In genomic region chr17:47591073-47591472, GRCm38 (mm10) we compare ENCODE assay signal across 24 mouse cellular contexts.
"Had no signal": no experiment of that assay in that cellular context is flagged by ENCODE, and none has a peak within 500 bp of the region (broad histone marks: within the 10 kb centered on the region; RNA-seq: fewer than 3 reads in every experiment).

No protein-coding gene starts in this region.

- H3K4me3 ChIP-seq: limb, embryonic 12.5 days; limb, embryonic 15.5 days; lung, embryonic 15.5 days; midbrain, embryonic 12.5 days; midbrain, embryonic 15.5 days; neural tube, embryonic 12.5 days; neural tube, embryonic 15.5 days had no signal

- DNase-seq: kidney, adult 18-20 months; kidney, adult 9 months; kidney, postnatal 14 days; kidney, postnatal 4 days; layer of hippocampus, adult 9-11 months; left cerebral cortex, postnatal 4 days; lung, adult 18-20 months; lung, postnatal 10 days; lung, postnatal 36 days; right cerebral cortex, adult 18-20 months; right cerebral cortex, postnatal 14 days; right cerebral cortex, postnatal 4 days; thymus, adult 18-20 months; thymus, postnatal 36 days had no signal

- H3K27ac ChIP-seq: limb, embryonic 12.5 days; limb, embryonic 15.5 days; lung, embryonic 15.5 days; midbrain, embryonic 12.5 days; midbrain, embryonic 15.5 days; neural tube, embryonic 12.5 days; neural tube, embryonic 15.5 days; stomach, postnatal 0 days had no signal

- H3K9me3 ChIP-seq: limb, embryonic 12.5 days; limb, embryonic 15.5 days; lung, embryonic 15.5 days; midbrain, embryonic 12.5 days; midbrain, embryonic 15.5 days; neural tube, embryonic 12.5 days; neural tube, embryonic 15.5 days had no signal

- H3K9ac ChIP-seq: limb, embryonic 12.5 days; limb, embryonic 15.5 days; lung, embryonic 15.5 days; midbrain, embryonic 12.5 days; midbrain, embryonic 15.5 days; neural tube, embryonic 12.5 days; neural tube, embryonic 15.5 days had no signal

- H3K4me2 ChIP-seq: limb, embryonic 12.5 days; limb, embryonic 15.5 days; lung, embryonic 15.5 days; midbrain, embryonic 12.5 days; midbrain, embryonic 15.5 days; neural tube, embryonic 12.5 days; neural tube, embryonic 15.5 days had no signal

- ATAC-seq: inflammation-experienced regulatory T-cells, adult 6 months; intestine, embryonic 16.5 days; midbrain, embryonic 15.5 days had no signal

- H3K36me3 ChIP-seq: limb, embryonic 12.5 days; limb, embryonic 15.5 days; lung, embryonic 15.5 days; midbrain, embryonic 12.5 days; midbrain, embryonic 15.5 days; neural tube, embryonic 12.5 days; neural tube, embryonic 15.5 days had no signal

- H3K27me3 ChIP-seq: limb, embryonic 12.5 days; limb, embryonic 15.5 days; lung, embryonic 15.5 days; midbrain, embryonic 12.5 days; midbrain, embryonic 15.5 days; neural tube, embryonic 12.5 days; neural tube, embryonic 15.5 days had no signal
